Mouse (Mus musculus): ENCODE results near the gene March11. TPM values are rescaled to one million over a fixed set of nuclear protein-coding genes. Genes with fewer than 3 reads are reported as not detected.

March11 gene
- polyA plus RNA-seq, 1 experiment from 2014 or later: 0.50 TPM

- H3K4me2 ChIP-seq: no peak overlapping the region
- H3K27ac ChIP-seq: no peak overlapping the region
- no peaks in the 10 kb centered on the region for H3K9me3 ChIP-seq
- H3K36me3 ChIP-seq: no peaks in the 10 kb centered on the region
- no peak overlapping the region for H3K4me3 ChIP-seq (replicated peaks)
- no peaks in the 10 kb centered on the region for H3K27me3 ChIP-seq (replicated peaks)
- no peak for ATAC-seq (ENCODE audit: insufficient read depth, low FRiP score, low read depth)
- H3K4me1 ChIP-seq: no peaks in the 10 kb centered on the region
- WGBS: 83% methylated on average over 4 of the region's 4 CpGs
- H3K9ac ChIP-seq: no peak overlapping the region
These were observed 14.0 kb downstream of the March11 start for GRCm38 (mm10) chr15:26322804-26323203.

GRCm38 (mm10) chr15:26327157-26327556 is 18.3 kb downstream of the March11 start:
- H3K9me3 ChIP-seq: no peaks in the 10 kb centered on the region

GRCm38 (mm10) chr15:26335791-26336190 is 26.9 kb downstream of the March11 start:
- H3K27ac ChIP-seq: no peak overlapping the region
- no peaks in the 10 kb centered on the region for H3K27me3 ChIP-seq (replicated peaks)
- no peaks in the 10 kb centered on the region for H3K36me3 ChIP-seq
- no peak overlapping the region for H3K9ac ChIP-seq
- H3K9me3 ChIP-seq: no peaks in the 10 kb centered on the region
- no peaks in the 10 kb centered on the region for H3K4me1 ChIP-seq
- ATAC-seq (ENCODE audit: insufficient read depth, low FRiP score, low read depth): no peak
- H3K4me3 ChIP-seq (replicated peaks): no peak overlapping the region
- no peak overlapping the region for H3K4me2 ChIP-seq
- 84% methylated on average over 3 of the region's 3 CpGs for WGBS

More at GRCm38 (mm10) chr15:26327157-26327556, 18.3 kb downstream of the March11 start:
- Histone ChIP-seq H3K4me1 (no peaks in the 10 kb centered on the region), H3K4me3 (replicated peaks) (no peak overlapping the region), H3K27ac (no peak overlapping the region), H3K27me3 (replicated peaks) (no peaks in the 10 kb centered on the region), H3K36me3 (no peaks in the 10 kb centered on the region), H3K9ac (no peak overlapping the region), H3K4me2 (no peak overlapping the region)
- ATAC-seq (ENCODE audit: insufficient read depth, low FRiP score, low read depth): no peak
- WGBS: 86% methylated on average over 1 of the region's 1 CpGs

- Histone ChIP-seq H3K36me3 (no peaks in the 10 kb centered on the region), H3K4me2 (no peak overlapping the region)
- 79% methylated on average over 2 of the region's 2 CpGs for WGBS
These were observed 28.9 kb downstream of the March11 start for GRCm38 (mm10) chr15:26337775-26338174.

GRCm38 (mm10) chr15:26338343-26338742 is 29.5 kb downstream of the March11 start:
- Histone ChIP-seq H3K4me2 (no peak overlapping the region), H3K27ac (no peak overlapping the region), H3K4me1 (no peaks in the 10 kb centered on the region), H3K4me3 (replicated peaks) (no peak overlapping the region), H3K27me3 (replicated peaks) (no peaks in the 10 kb centered on the region), H3K9ac (no peak overlapping the region), H3K9me3 (no peaks in the 10 kb centered on the region), H3K36me3 (no peaks in the 10 kb centered on the region)
- no peak for ATAC-seq (ENCODE audit: insufficient read depth, low FRiP score, low read depth)
- 72% methylated on average over 4 of the region's 4 CpGs for WGBS

More at GRCm38 (mm10) chr15:26337775-26338174, 28.9 kb downstream of the March11 start:
- no peak for ATAC-seq (ENCODE audit: insufficient read depth, low FRiP score, low read depth)
- Histone ChIP-seq H3K27ac (no peak overlapping the region), H3K4me3 (replicated peaks) (no peak overlapping the region), H3K9me3 (no peaks in the 10 kb centered on the region), H3K27me3 (replicated peaks) (no peaks in the 10 kb centered on the region), H3K9ac (no peak overlapping the region), H3K4me1 (no peaks in the 10 kb centered on the region)

- H3K27me3 ChIP-seq (replicated peaks): no peaks in the 10 kb centered on the region
- WGBS: 72% methylated on average over 11 of the region's 11 CpGs
- no peak for ATAC-seq (ENCODE audit: insufficient read depth, low FRiP score, low read depth)
These were observed 31.6 kb downstream of the March11 start for GRCm38 (mm10) chr15:26340490-26340889.

GRCm38 (mm10) chr15:26340966-26341365 is 32.1 kb downstream of the March11 start:
- WGBS: 75% methylated on average over 6 of the region's 6 CpGs
- no peak for ATAC-seq (ENCODE audit: insufficient read depth, low FRiP score, low read depth)
- Histone ChIP-seq H3K36me3 (no peaks in the 10 kb centered on the region), H3K4me2 (no peak overlapping the region), H3K4me1 (no peaks in the 10 kb centered on the region), H3K9me3 (no peaks in the 10 kb centered on the region), H3K27ac (no peak overlapping the region), H3K4me3 (replicated peaks) (no peak overlapping the region), H3K27me3 (replicated peaks) (no peaks in the 10 kb centered on the region), H3K9ac (no peak overlapping the region)

More at GRCm38 (mm10) chr15:26340490-26340889, 31.6 kb downstream of the March11 start:
- Histone ChIP-seq H3K4me3 (replicated peaks) (no peak overlapping the region), H3K9me3 (no peaks in the 10 kb centered on the region), H3K9ac (no peak overlapping the region), H3K4me2 (no peak overlapping the region), H3K27ac (no peak overlapping the region), H3K4me1 (no peaks in the 10 kb centered on the region), H3K36me3 (no peaks in the 10 kb centered on the region)

GRCm38 (mm10) chr15:26344329-26344728 is 35.5 kb downstream of the March11 start:
- H3K36me3 ChIP-seq: no peaks in the 10 kb centered on the region
- no peak overlapping the region for H3K9ac ChIP-seq
- ATAC-seq (ENCODE audit: insufficient read depth, low FRiP score, low read depth): no peak
- no peaks in the 10 kb centered on the region for H3K4me1 ChIP-seq
- 76% methylated on average over 5 of the region's 5 CpGs for WGBS
- H3K27me3 ChIP-seq (replicated peaks): no peaks in the 10 kb centered on the region
- H3K4me2 ChIP-seq: no peak overlapping the region
- no peaks in the 10 kb centered on the region for H3K9me3 ChIP-seq
- no peak overlapping the region for H3K4me3 ChIP-seq (replicated peaks)
- no peak overlapping the region for H3K27ac ChIP-seq

- no peak overlapping the region for H3K27ac ChIP-seq
- no peaks in the 10 kb centered on the region for H3K4me1 ChIP-seq
- no peaks in the 10 kb centered on the region for H3K27me3 ChIP-seq (replicated peaks)
- H3K4me2 ChIP-seq: no peak overlapping the region
- ATAC-seq (ENCODE audit: insufficient read depth, low FRiP score, low read depth): no peak
- no peaks in the 10 kb centered on the region for H3K36me3 ChIP-seq
- no peak overlapping the region for H3K4me3 ChIP-seq (replicated peaks)
- no peaks in the 10 kb centered on the region for H3K9me3 ChIP-seq
- H3K9ac ChIP-seq: no peak overlapping the region
These were observed 44.8 kb downstream of the March11 start for GRCm38 (mm10) chr15:26353656-26354055.

GRCm38 (mm10) chr15:26365344-26365743 is 56.5 kb downstream of the March11 start:
- Histone ChIP-seq H3K4me3 (replicated peaks) (no peak overlapping the region), H3K27ac (no peak overlapping the region), H3K9me3 (no peaks in the 10 kb centered on the region), H3K9ac (no peak overlapping the region), H3K27me3 (replicated peaks) (no peaks in the 10 kb centered on the region), H3K36me3 (no peaks in the 10 kb centered on the region), H3K4me2 (no peak overlapping the region), H3K4me1 (no peaks in the 10 kb centered on the region)
- WGBS: 13% methylated on average over 7 of the region's 7 CpGs
- ATAC-seq (ENCODE audit: insufficient read depth, low FRiP score, low read depth): no peak

- Histone ChIP-seq H3K27me3 (replicated peaks) (no peaks in the 10 kb centered on the region), H3K4me1 (no peaks in the 10 kb centered on the region), H3K4me2 (no peak overlapping the region), H3K36me3 (no peaks in the 10 kb centered on the region), H3K27ac (no peak overlapping the region), H3K9ac (no peak overlapping the region), H3K9me3 (no peaks in the 10 kb centered on the region), H3K4me3 (replicated peaks) (no peak overlapping the region)
- ATAC-seq (ENCODE audit: insufficient read depth, low FRiP score, low read depth): no peak
- 77% methylated on average over 5 of the region's 5 CpGs for WGBS
These were observed 57.7 kb downstream of the March11 start for GRCm38 (mm10) chr15:26366511-26366910.

- Histone ChIP-seq H3K27me3 (replicated peaks) (no peaks in the 10 kb centered on the region), H3K36me3 (no peaks in the 10 kb centered on the region), H3K4me1 (no peaks in the 10 kb centered on the region), H3K27ac (no peak overlapping the region), H3K4me3 (replicated peaks) (no peak overlapping the region), H3K9ac (no peak overlapping the region), H3K9me3 (no peaks in the 10 kb centered on the region), H3K4me2 (no peak overlapping the region)
- no peak for ATAC-seq (ENCODE audit: insufficient read depth, low FRiP score, low read depth)
- 90% methylated on average over 5 of the region's 5 CpGs for WGBS
These were observed 64.9 kb downstream of the March11 start for GRCm38 (mm10) chr15:26373759-26374158.

GRCm38 (mm10) chr15:26374232-26374631 is 65.4 kb downstream of the March11 start:
- Histone ChIP-seq H3K9ac (no peak overlapping the region), H3K4me3 (replicated peaks) (no peak overlapping the region), H3K9me3 (no peaks in the 10 kb centered on the region), H3K4me1 (no peaks in the 10 kb centered on the region), H3K36me3 (no peaks in the 10 kb centered on the region), H3K27me3 (replicated peaks) (no peaks in the 10 kb centered on the region), H3K4me2 (no peak overlapping the region), H3K27ac (no peak overlapping the region)
- no peak for ATAC-seq (ENCODE audit: insufficient read depth, low FRiP score, low read depth)
- WGBS: 71% methylated on average over 2 of the region's 2 CpGs
